Mouse (Mus musculus) lung, embryonic 14.5 days (tissue): ENCODE results near the gene Il31. TPM values are rescaled to one million over a fixed set of nuclear protein-coding genes. Genes with fewer than 3 reads are reported as not detected.
"Not testable (repeated sequence)": the region's sequence is repeated elsewhere in the genome, so short reads cannot be mapped to it uniquely, and the experiment has no call there.

Experiments used
- ATAC-seq: fragments of 200-750 bp; cut with Nextera tagmentation; 2 replicates; pipeline ENCODE4 v1.8.0; 2017; ENCODE audit warnings: mild to moderate bottlenecking, moderate TSS enrichment, moderate library complexity; ENCODE audit not compliant: insufficient read depth
- DNase-seq: peaks from one replicate; pipeline ENCODE4 v3.0.0-alpha.2; 2015
- H3K27ac ChIP-seq: fragments of 300-500 bp; sonication (generic); 2 replicates; pipeline ENCODE4 v1.5.1; 2014; ENCODE audit warnings: low read depth, mild to moderate bottlenecking, moderate library complexity
- H3K27me3 ChIP-seq: fragments of 300-500 bp; sonication (generic); 2 replicates; pipeline ENCODE4 v1.6.1; 2014; ENCODE audit warnings: low read length, control low read depth; ENCODE audit not compliant: insufficient read depth
- H3K36me3 ChIP-seq: fragments of 300-500 bp; sonication (generic); 2 replicates; pipeline ENCODE4 v1.6.1; 2014; ENCODE audit warnings: control low read depth; ENCODE audit not compliant: insufficient read depth
- H3K4me1 ChIP-seq: fragments of 300-500 bp; sonication (generic); 2 replicates; pipeline ENCODE4 v1.6.1; 2014; ENCODE audit warnings: antibody characterized with exemption, control low read depth; ENCODE audit not compliant: insufficient read depth
- H3K4me2 ChIP-seq: fragments of 300-500 bp; sonication (generic); 2 replicates; pipeline ENCODE4 v1.6.1; 2014; ENCODE audit warnings: mild to moderate bottlenecking
- H3K4me3 ChIP-seq: fragments of 300-500 bp; sonication (generic); 2 replicates; pipeline ENCODE4 v1.5.1; 2014; ENCODE audit warnings: low read depth, low read length
- H3K9ac ChIP-seq: fragments of 300-500 bp; sonication (generic); 2 replicates; pipeline ENCODE4 v1.6.1; 2014
- H3K9me3 ChIP-seq: fragments of 300-500 bp; sonication (generic); 2 replicates; pipeline ENCODE4 v1.6.1; 2016; ENCODE audit warnings: low read depth, low read length, control low read depth
- CTCF ChIP-seq: IDR thresholded peaks from 2 replicates; pipeline ENCODE4 v1.5.1; 2016; ENCODE audit warnings: antibody characterized with exemption, low read depth
- WGBS: fragments of 180-500 bp; shearing (Covaris S2); extraction: QIAGEN DNeasy Blood & Tissue Kit; methylation state at CpG from one replicate; pipeline ENCODE4 v1.1.7; 2014; 5-methylcytosine and 5-hydroxymethylcytosine counted together
- polyA plus RNA-seq: library from polyadenylated mRNA; unstranded; fragments of >200 nt; fragmentation: Nextera tagmentation; extraction: Ambion mirVana; gene quantifications from 2 replicates; pipeline ENCODE4 v1.2.1, GENCODE M21; 2014

Il31 gene
- polyA plus RNA-seq, 1 experiment from 2014 or later = not detected

DNA sequence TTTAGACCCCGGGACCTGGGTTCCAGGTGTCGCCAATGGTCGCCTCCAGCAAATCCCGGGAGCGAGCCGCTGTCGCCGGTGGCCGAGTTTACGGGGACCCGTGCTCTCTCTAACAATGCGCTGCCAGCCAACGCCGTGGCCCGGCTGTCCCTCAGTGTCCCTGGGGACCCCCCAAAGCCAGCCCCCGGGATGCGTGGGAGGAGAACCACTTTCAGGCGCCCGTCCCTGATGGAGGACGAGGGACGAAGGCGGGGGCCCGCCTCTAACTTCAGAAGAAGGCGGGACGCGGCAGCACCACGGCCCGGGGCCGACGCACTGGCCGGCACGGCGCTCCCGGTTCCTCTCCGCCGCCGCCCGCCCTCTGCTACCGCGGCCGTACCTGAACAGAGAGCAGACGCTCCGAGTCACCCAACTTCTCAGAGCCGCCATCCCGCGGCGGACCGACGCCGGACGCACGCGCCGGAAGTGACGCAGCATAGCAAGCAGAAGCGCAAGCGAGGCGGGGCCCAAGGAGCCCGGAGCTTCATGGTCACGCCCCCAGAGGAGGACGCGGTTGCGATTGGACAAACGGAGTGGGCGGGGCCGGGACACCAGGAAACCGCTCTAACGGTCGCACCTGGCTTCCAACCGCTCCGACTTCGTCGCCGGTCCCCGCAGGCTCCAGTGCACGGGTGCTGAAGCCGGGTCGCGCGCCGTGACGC is 34.6 kb upstream of the Il31 start, which contains the start of gene Diablo:
Gene Diablo, minus strand, starts transcription at position 485 of the 701 bp plus-strand sequence.
- WGBS = under 1% methylated on average over 82 of the region's 82 CpGs
- peak within 1 kb of the TSS; percentile 81 for H3K9ac ChIP-seq
- peak within 1 kb of the TSS; percentile 8; the same call in 1 of the 2 replicates for H3K27ac ChIP-seq

DNA sequence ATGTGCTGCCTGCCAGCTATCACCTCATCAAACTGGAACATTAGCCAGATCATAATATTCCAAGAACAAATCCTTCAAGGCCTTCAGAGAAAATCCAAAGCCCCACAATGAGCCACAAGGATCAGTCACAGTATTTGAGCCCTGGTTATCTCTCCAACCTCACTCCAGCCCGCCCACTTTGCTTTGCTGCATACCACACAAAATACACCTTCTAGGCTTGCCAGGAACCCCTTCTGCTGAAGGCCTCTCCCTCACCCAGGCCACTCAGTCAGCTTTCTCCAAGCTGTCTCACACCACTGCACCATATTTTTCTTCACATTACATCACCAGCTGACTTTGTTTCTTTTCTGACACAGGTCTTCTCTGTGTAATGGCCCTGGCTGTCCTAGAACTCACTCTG is 32.9 kb upstream of the Il31 start:
- no peak for TF ChIP-seq CTCF
- peaks cover 29% of the 10 kb centered on the region for H3K36me3 ChIP-seq
- no peak overlapping the region for H3K9ac ChIP-seq
- ATAC-seq = no peak
- DNase-seq = no peak
- H3K9me3 ChIP-seq = no peaks in the 10 kb centered on the region
- H3K27ac ChIP-seq = no peak overlapping the region
- no peak overlapping the region for H3K4me3 ChIP-seq
- peaks cover 8% of the 10 kb centered on the region; the same call in 1 of the 2 replicates for H3K4me1 ChIP-seq
- no peak overlapping the region for H3K4me2 ChIP-seq
- no peaks in the 10 kb centered on the region for H3K27me3 ChIP-seq
- 82% methylated on average over 1 of the region's 1 CpGs for WGBS

More for the DNA sequence above, 34.6 kb upstream of the Il31 start, which contains the start of gene Diablo:
- Histone ChIP-seq H3K9me3 (no peaks in the 10 kb centered on the region), H3K4me1 (peaks cover 8% of the 10 kb centered on the region; the same call in 1 of the 2 replicates), H3K4me3 (peak within 1 kb of the TSS; percentile 94), H3K27me3 (no peaks in the 10 kb centered on the region), H3K36me3 (peaks cover 20% of the 10 kb centered on the region; the same call in 1 of the 2 replicates), H3K4me2 (peak within 1 kb of the TSS; percentile 94)
- ATAC-seq (peak; percentile 98), DNase-seq (peak; percentile 100)
- TF ChIP-seq CTCF = no peak

- DNase-seq (no peak), ATAC-seq (no peak)
- Histone ChIP-seq H3K9me3 (no peaks in the 10 kb centered on the region), H3K4me2 (no peak overlapping the region), H3K4me1 (peaks cover 8% of the 10 kb centered on the region; the same call in 1 of the 2 replicates), H3K9ac (no peak overlapping the region), H3K27me3 (no peaks in the 10 kb centered on the region), H3K36me3 (peaks cover 30% of the 10 kb centered on the region), H3K27ac (no peak overlapping the region), H3K4me3 (no peak overlapping the region)
- WGBS = 83% methylated on average over 1 of the region's 1 CpGs
- no peak for TF ChIP-seq CTCF
Measured at GRCm38 (mm10) chr5:123521621-123522020, 32.3 kb upstream of the Il31 start.

- no peak for DNase-seq
- H3K4me2 ChIP-seq = no peak overlapping the region
- H3K9me3 ChIP-seq = no peaks in the 10 kb centered on the region
- no peaks in the 10 kb centered on the region for H3K27me3 ChIP-seq
- H3K4me3 ChIP-seq = no peak overlapping the region
- no peak for TF ChIP-seq CTCF
- no peak overlapping the region for H3K9ac ChIP-seq
- 83% methylated on average over 9 of the region's 9 CpGs for WGBS
- H3K4me1 ChIP-seq = peaks cover 8% of the 10 kb centered on the region; the same call in 1 of the 2 replicates
- H3K36me3 ChIP-seq = peaks cover 34% of the 10 kb centered on the region
- H3K27ac ChIP-seq = no peak overlapping the region
- ATAC-seq = no peak
Measured at GRCm38 (mm10) chr5:123520666-123521065, 31.4 kb upstream of the Il31 start.

DNA sequence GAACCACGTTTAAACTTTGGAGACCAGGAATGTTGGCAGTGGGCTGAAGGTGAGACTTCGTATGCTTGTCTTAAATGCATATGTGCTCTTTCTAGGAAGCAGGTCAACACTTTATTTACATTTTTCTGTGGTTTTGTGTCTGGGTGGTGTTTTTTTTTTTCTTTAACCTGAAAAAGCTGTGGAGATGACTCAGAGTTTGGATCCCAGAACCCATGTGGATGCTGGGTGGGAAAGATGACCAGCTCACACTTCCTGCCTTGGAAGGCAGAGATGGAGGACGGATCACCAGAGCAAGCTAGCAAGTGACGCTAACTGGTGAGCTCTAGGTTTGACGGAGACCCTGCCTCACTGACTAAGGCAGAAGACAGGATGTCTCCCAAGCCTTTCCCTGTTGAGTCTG is 25.6 kb upstream of the Il31 start:
- Histone ChIP-seq H3K4me3 (no peak overlapping the region), H3K9ac (no peak overlapping the region), H3K4me2 (no peak overlapping the region), H3K4me1 (no peaks in the 10 kb centered on the region), H3K27me3 (no peaks in the 10 kb centered on the region), H3K9me3 (no peaks in the 10 kb centered on the region), H3K36me3 (peaks cover 58% of the 10 kb centered on the region), H3K27ac (no peak overlapping the region)
- TF ChIP-seq CTCF = no peak
- DNase-seq = no peak
- ATAC-seq = no peak
- WGBS = 81% methylated on average over 5 of the region's 5 CpGs

DNA sequence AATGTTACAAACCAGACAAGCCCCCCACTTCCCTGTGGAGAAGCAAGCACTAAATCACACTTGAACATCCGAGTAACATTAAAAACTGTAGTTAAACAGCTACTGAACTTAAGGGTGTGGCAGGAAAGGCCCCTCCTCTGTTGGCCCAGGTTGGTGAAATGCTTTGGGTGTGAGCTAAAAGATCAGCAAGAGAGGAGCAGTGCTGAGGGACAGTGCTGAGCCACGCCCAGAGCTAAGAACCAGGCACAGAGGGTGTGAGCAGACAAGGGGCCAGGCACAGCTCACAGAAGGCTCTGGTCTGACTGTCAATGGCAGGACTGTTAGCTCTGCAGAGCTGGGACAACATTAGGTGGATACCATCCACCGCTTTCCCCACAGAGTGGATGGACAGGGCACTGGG is 22.8 kb upstream of the Il31 start:
- H3K9ac ChIP-seq = no peak overlapping the region
- peaks cover 32% of the 10 kb centered on the region for H3K36me3 ChIP-seq
- 64% methylated on average over 3 of the region's 3 CpGs for WGBS

GRCm38 (mm10) chr5:123511426-123511825 is 22.1 kb upstream of the Il31 start:
- not testable (repeated sequence) for H3K4me2 ChIP-seq, ATAC-seq, H3K9me3 ChIP-seq, DNase-seq, H3K27ac ChIP-seq, H3K4me1 ChIP-seq, H3K9ac ChIP-seq, H3K4me3 ChIP-seq
- Histone ChIP-seq H3K36me3 (peaks cover 30% of the 10 kb centered on the region), H3K27me3 (peaks cover 22% of the 10 kb centered on the region; the same call in 1 of the 2 replicates)
- WGBS = 68% methylated on average over 3 of the region's 3 CpGs

More for the DNA sequence above, 22.8 kb upstream of the Il31 start:
- no peak overlapping the region for H3K4me3 ChIP-seq
- no peaks in the 10 kb centered on the region for H3K9me3 ChIP-seq
- H3K27ac ChIP-seq = no peak overlapping the region
- H3K4me1 ChIP-seq = peaks cover 6% of the 10 kb centered on the region; the same call in 1 of the 2 replicates
- H3K4me2 ChIP-seq = no peak overlapping the region
- peaks cover 20% of the 10 kb centered on the region; the same call in 1 of the 2 replicates for H3K27me3 ChIP-seq
- DNase-seq (no peak), ATAC-seq (no peak)
- no peak for TF ChIP-seq CTCF
